In genomic region chr7:64156271-64156911, GRCm38 (mm10) we compare ENCODE assay signal across 8 mouse cellular contexts. TPM values are rescaled to one million over a fixed set of nuclear protein-coding genes. Genes with fewer than 3 reads are reported as not detected.
DNase-seq lines count a peak whose midpoint lies in the region; ATAC-seq and TF ChIP-seq lines count a peak whose summit lies in the region.

No protein-coding gene starts in this region.

- H3K9ac ChIP-seq in forebrain, embryonic 14.5 days (ENCODE audit: low read length) = no peak overlapping the region
- H3K9ac ChIP-seq in forebrain, postnatal 0 days = no peak overlapping the region

- H3K4me2 ChIP-seq in forebrain, embryonic 14.5 days (ENCODE audit: low read length) = no peak overlapping the region
- no peak overlapping the region for H3K4me2 ChIP-seq in forebrain, postnatal 0 days (ENCODE audit: low read depth)

- no peaks in the 10 kb centered on the region for H3K36me3 ChIP-seq in forebrain, embryonic 14.5 days (ENCODE audit: control insufficient read depth, insufficient read depth, low read length)
- H3K36me3 ChIP-seq in forebrain, embryonic 10.5 days (replicated peaks) = no peaks in the 10 kb centered on the region
- no peaks in the 10 kb centered on the region for H3K36me3 ChIP-seq in forebrain, postnatal 0 days (ENCODE audit: insufficient read depth)
- H3K36me3 ChIP-seq in kidney, adult 2 months (ENCODE audit: control insufficient read depth, insufficient read depth, low read length) = no peaks in the 10 kb centered on the region

- TF ChIP-seq POLR2A in kidney, adult 2 months (IDR thresholded peaks at IDR 0.05; ENCODE audit: low read depth, low read length) = no peak

- no peak overlapping the region for H3K4me3 ChIP-seq in forebrain, embryonic 14.5 days (ENCODE audit: low read depth, low read length)
- no peak overlapping the region for H3K4me3 ChIP-seq in forebrain, embryonic 10.5 days
- H3K4me3 ChIP-seq in forebrain, postnatal 0 days (ENCODE audit: low read depth, low read length) = no peak overlapping the region
- no peak overlapping the region for H3K4me3 ChIP-seq in kidney, adult 2 months (ENCODE audit: insufficient read depth, low read depth, low read length)

- peak; percentile 36; the same call in 1 of the 2 replicates for ATAC-seq in forebrain, embryonic 14.5 days
- peak; percentile 14; the same call in 1 of the 2 replicates for ATAC-seq in forebrain, postnatal 0 days

- WGBS in forebrain, embryonic 14.5 days = 70% methylated on average over 5 of the region's 5 CpGs
- 83% methylated on average over 5 of the region's 5 CpGs for WGBS in forebrain, embryonic 10.5 days
- WGBS in forebrain, postnatal 0 days = 48% methylated on average over 5 of the region's 5 CpGs
- 32% methylated on average over 5 of the region's 5 CpGs for WGBS in kidney, adult 2 months

- no peak for TF ChIP-seq CTCF in forebrain, postnatal 0 days (IDR thresholded peaks at IDR 0.05; ENCODE audit: low read depth)
- TF ChIP-seq CTCF in kidney, adult 2 months (conservative IDR thresholded peaks at IDR 0.05; ENCODE audit: insufficient read depth, insufficient read length, low read depth, low read length) = no peak

- no peaks in the 10 kb centered on the region for H3K27me3 ChIP-seq in forebrain, embryonic 14.5 days (replicated peaks; ENCODE audit: control insufficient read depth, insufficient read depth, low read length)
- H3K27me3 ChIP-seq in forebrain, embryonic 10.5 days (ENCODE audit: poor library complexity, severe bottlenecking) = no peaks in the 10 kb centered on the region
- no peaks in the 10 kb centered on the region for H3K27me3 ChIP-seq in forebrain, postnatal 0 days (ENCODE audit: insufficient read depth, low read length)
- no peaks in the 10 kb centered on the region for H3K27me3 ChIP-seq in kidney, adult 2 months (replicated peaks; ENCODE audit: control insufficient read depth, insufficient read depth, low read length)

- peak; percentile 32 for DNase-seq in forebrain, embryonic 14.5 days (ENCODE audit: low spot score)
- DNase-seq in forebrain, embryonic 10.5 days (ENCODE audit: extremely low spot score, low spot score) = no peak
- peak; percentile 66 for DNase-seq in NIH3T3 (ENCODE audit: low read depth)
- no peak for DNase-seq in forebrain, postnatal 0 days
- DNase-seq in kidney, adult 2 months = peak; percentile 92
- DNase-seq in testis, postnatal 14 days (ENCODE audit: low spot score) = peak; percentile 43
- no peak for DNase-seq in thymus, postnatal 10 days (ENCODE audit: low spot score in 2 of 2)
- no peak for DNase-seq in embryo, embryonic 9.5 days (ENCODE audit: extremely low spot score)

- H3K9me3 ChIP-seq in forebrain, embryonic 14.5 days (replicated peaks; ENCODE audit: control insufficient read depth, low read length) = no peaks in the 10 kb centered on the region
- no peaks in the 10 kb centered on the region for H3K9me3 ChIP-seq in forebrain, embryonic 10.5 days
- H3K9me3 ChIP-seq in forebrain, postnatal 0 days (ENCODE audit: low read length) = no peaks in the 10 kb centered on the region

- H3K4me1 ChIP-seq in forebrain, embryonic 14.5 days (ENCODE audit: control insufficient read depth, insufficient read depth, low read length) = peaks cover 4% of the 10 kb centered on the region; the same call in 1 of the 2 replicates
- H3K4me1 ChIP-seq in forebrain, embryonic 10.5 days = peaks cover 32% of the 10 kb centered on the region
- no peaks in the 10 kb centered on the region for H3K4me1 ChIP-seq in forebrain, postnatal 0 days (ENCODE audit: insufficient read depth)
- H3K4me1 ChIP-seq in kidney, adult 2 months (ENCODE audit: control insufficient read depth, insufficient read depth, low read length) = peaks cover 18% of the 10 kb centered on the region

- no peak overlapping the region for H3K27ac ChIP-seq in forebrain, embryonic 14.5 days (ENCODE audit: low read depth, low read length)
- H3K27ac ChIP-seq in forebrain, embryonic 10.5 days = no peak overlapping the region
- H3K27ac ChIP-seq in forebrain, postnatal 0 days (ENCODE audit: low read depth, low read length) = peak overlapping the region; percentile 9; the same call in 1 of the 2 replicates
- peak overlapping the region; percentile 61 for H3K27ac ChIP-seq in kidney, adult 2 months (ENCODE audit: insufficient read depth, low read depth, low read length)

RNA-seq across cellular contexts. Expression of gene Trpm1, which starts 2.8 kb away (rescaled TPM):
- polyA plus RNA-seq in forebrain, embryonic 14.5 days (2014; fragmentation: Nextera tagmentation; extraction: Ambion mirVana) = 0.11 and 0.49 TPM in 2 replicates
- polyA plus RNA-seq in forebrain, embryonic 10.5 days (2016; fragmentation: Nextera tagmentation; extraction: Ambion mirVana) = 6.9 and 19.4 TPM in 2 replicates
- 0.23 TPM in 1 of 2 replicates, not detected in the other for total RNA-seq in forebrain, postnatal 0 days (2014; rRNA removed)
- polyA plus RNA-seq in forebrain, postnatal 0 days (2015; fragmentation: Nextera tagmentation; extraction: Ambion mirVana) = 0.09 and 0.45 TPM in 2 replicates
- 0.31 and 0.60 TPM in 2 replicates for polyA plus RNA-seq in kidney, adult 2 months (2012; rRNA removed)

Comparison
In these comparisons a context has a peak if more than half of its experiments do, and no peak if none do; other contexts are left out.
1. DNase-seq: peak in forebrain, embryonic 14.5 days (single experiment), NIH3T3 (single experiment), kidney, adult 2 months (single experiment) and testis, postnatal 14 days (single experiment); none in forebrain, embryonic 10.5 days (single experiment), forebrain, postnatal 0 days (single experiment), thymus, postnatal 10 days (0 of 2) and embryo, embryonic 9.5 days (single experiment).
2. H3K27ac ChIP-seq: peak in forebrain, postnatal 0 days (single experiment) and kidney, adult 2 months (single experiment); none in forebrain, embryonic 14.5 days (single experiment) and forebrain, embryonic 10.5 days (single experiment).